Comparison of ENCODE assay signal across 8 mouse cellular contexts in the genomic region with DNA sequence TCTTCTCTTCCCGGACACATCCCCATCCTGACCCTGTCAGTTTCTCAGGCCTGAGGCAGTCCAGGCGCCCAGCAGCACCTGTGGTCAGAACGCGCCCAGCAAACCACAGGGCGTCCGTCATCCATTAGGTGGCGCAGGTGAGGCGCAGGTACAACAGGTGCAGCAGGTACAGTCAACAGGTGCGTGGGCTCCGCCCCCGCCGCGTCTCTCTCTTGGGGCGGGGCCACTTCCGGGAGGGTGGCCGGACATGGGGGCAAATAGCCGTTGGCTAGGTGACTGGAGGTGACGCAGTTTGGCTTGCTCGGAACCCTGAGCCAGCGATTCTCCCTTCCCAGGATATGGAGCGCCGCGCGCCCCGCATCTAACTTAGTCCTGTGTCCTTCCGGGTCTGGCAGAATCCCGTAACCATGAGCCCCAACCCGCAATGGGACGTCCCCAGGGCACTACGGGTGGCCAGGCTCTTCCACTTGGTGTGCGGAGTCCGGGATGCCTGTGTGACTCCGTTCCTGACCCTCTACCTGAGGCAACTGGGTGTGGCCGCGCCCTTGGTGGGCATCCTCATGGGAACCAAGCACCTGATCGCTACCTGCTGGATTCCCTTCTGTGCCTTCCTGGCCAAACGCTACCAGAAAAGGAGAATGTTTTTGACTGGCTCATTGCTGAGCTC. TPM values are rescaled to one million over a fixed set of nuclear protein-coding genes. Genes with fewer than 3 reads are reported as not detected.
DNase-seq lines count a peak whose midpoint lies in the region; ATAC-seq and TF ChIP-seq lines count a peak whose summit lies in the region.

A gene (plus strand): TSS at position 269 of the 667 bp plus-strand sequence.

- peaks cover 4% of the 10 kb centered on the region; the same call in 1 of the 2 replicates for H3K27me3 ChIP-seq in hindbrain, embryonic 11.5 days (ENCODE audit: control insufficient read depth, insufficient read depth, low read length)
- H3K27me3 ChIP-seq in limb, embryonic 13.5 days = peaks cover 27% of the 10 kb centered on the region
- H3K27me3 ChIP-seq in neural tube, embryonic 13.5 days = peaks cover 20% of the 10 kb centered on the region

- no peak within 1 kb of the TSS for H3K27ac ChIP-seq in layer of hippocampus, adult 2 months
- H3K27ac ChIP-seq in hindbrain, embryonic 11.5 days (ENCODE audit: low read depth, low read length) = no peak within 1 kb of the TSS
- H3K27ac ChIP-seq in limb, embryonic 13.5 days = no peak within 1 kb of the TSS
- no peak within 1 kb of the TSS for H3K27ac ChIP-seq in neural tube, embryonic 13.5 days (replicated peaks)

- H3K9ac ChIP-seq in hindbrain, embryonic 11.5 days (ENCODE audit: low read depth, low read length) = no peak within 1 kb of the TSS
- no peak within 1 kb of the TSS for H3K9ac ChIP-seq in limb, embryonic 13.5 days
- no peak within 1 kb of the TSS for H3K9ac ChIP-seq in neural tube, embryonic 13.5 days

- no peak for ATAC-seq in hindbrain, embryonic 11.5 days (ENCODE audit: low FRiP score)
- no peak for ATAC-seq in limb, embryonic 13.5 days (ENCODE audit: low FRiP score, low read depth)
- ATAC-seq in neural tube, embryonic 13.5 days (ENCODE audit: low read depth) = no peak
- no peak for ATAC-seq in megakaryocyte-erythroid progenitor cell, adult 5-6 weeks (replicated peaks; ENCODE audit: low FRiP score, low TSS enrichment, poor library complexity, severe bottlenecking)

- H3K4me2 ChIP-seq in hindbrain, embryonic 11.5 days (replicated peaks; ENCODE audit: low read depth, low read length) = peak within 1 kb of the TSS; percentile 6; the same call in 1 of the 2 replicates
- peak within 1 kb of the TSS; percentile 48 for H3K4me2 ChIP-seq in limb, embryonic 13.5 days (replicated peaks)
- H3K4me2 ChIP-seq in neural tube, embryonic 13.5 days = peak within 1 kb of the TSS; percentile 46

- intact Hi-C loops in left cerebral cortex, postnatal 25 days (cut with DNase I) = no loop called here

- H3K9me3 ChIP-seq in hindbrain, embryonic 11.5 days (ENCODE audit: control insufficient read depth, low read length) = no peaks in the 10 kb centered on the region
- no peaks in the 10 kb centered on the region for H3K9me3 ChIP-seq in limb, embryonic 13.5 days
- H3K9me3 ChIP-seq in neural tube, embryonic 13.5 days = no peaks in the 10 kb centered on the region

- DNase-seq in layer of hippocampus, adult 2 months (ENCODE audit: low spot score in 2 of 2) = no peak
- no peak for DNase-seq in layer of hippocampus, postnatal 14 days (ENCODE audit: low spot score in 2 of 2)
- no peak for DNase-seq in hindbrain, embryonic 11.5 days (ENCODE audit: low spot score)
- no peak for DNase-seq in left cerebral cortex, adult 11 months (ENCODE audit: low spot score)
- DNase-seq in left cerebral cortex, postnatal 25 days (ENCODE audit: low spot score in 2 of 2) = no peak

- H3K36me3 ChIP-seq in hindbrain, embryonic 11.5 days (ENCODE audit: control insufficient read depth, insufficient read depth, low read length) = no peaks in the 10 kb centered on the region
- no peaks in the 10 kb centered on the region for H3K36me3 ChIP-seq in limb, embryonic 13.5 days
- H3K36me3 ChIP-seq in neural tube, embryonic 13.5 days = no peaks in the 10 kb centered on the region

- no peak within 1 kb of the TSS for H3K4me3 ChIP-seq in layer of hippocampus, adult 2 months
- H3K4me3 ChIP-seq in hindbrain, embryonic 11.5 days (ENCODE audit: low read depth, low read length) = no peak within 1 kb of the TSS
- peak within 1 kb of the TSS; percentile 19 for H3K4me3 ChIP-seq in limb, embryonic 13.5 days
- peak within 1 kb of the TSS; percentile 11; the same call in 1 of the 2 replicates for H3K4me3 ChIP-seq in neural tube, embryonic 13.5 days

- 8% methylated on average over 37 of the region's 37 CpGs for WGBS in hindbrain, embryonic 11.5 days
- WGBS in limb, embryonic 13.5 days = 7% methylated on average over 37 of the region's 37 CpGs
- 10% methylated on average over 37 of the region's 37 CpGs for WGBS in neural tube, embryonic 13.5 days

- TF ChIP-seq CTCF in layer of hippocampus, adult 2 months (conservative IDR thresholded peaks at IDR 0.05) = peak; percentile 47

- no peaks in the 10 kb centered on the region for H3K4me1 ChIP-seq in hindbrain, embryonic 11.5 days (replicated peaks; ENCODE audit: control insufficient read depth, insufficient read depth, low read length)
- peaks cover 7% of the 10 kb centered on the region for H3K4me1 ChIP-seq in limb, embryonic 13.5 days
- H3K4me1 ChIP-seq in neural tube, embryonic 13.5 days (replicated peaks) = peaks cover 9% of the 10 kb centered on the region

RNA-seq across cellular contexts. Expression of the gene that starts here (rescaled TPM):
- under 1 TPM in 1 of 2 experiments, not detected in 1; 0.23 TPM for total RNA-seq in layer of hippocampus, adult 2 months (2021)
- total RNA-seq in layer of hippocampus, postnatal 14 days (2021) = under 1 TPM in 1 of 2 experiments, not detected in 1; 0.16 TPM
- 0.10 TPM in 1 of 2 replicates, not detected in the other for polyA plus RNA-seq in hindbrain, embryonic 11.5 days (2014; fragmentation: Nextera tagmentation; extraction: Ambion mirVana)
- polyA plus RNA-seq in limb, embryonic 13.5 days (2015; fragmentation: Nextera tagmentation; extraction: Ambion mirVana) = 0.11 and 0.18 TPM in 2 replicates
- not detected in 2 replicates for polyA plus RNA-seq in neural tube, embryonic 13.5 days (2015; fragmentation: Nextera tagmentation; extraction: Ambion mirVana)
- total RNA-seq in left cerebral cortex, postnatal 25 days (2021) = not detected
- not detected in 2 replicates for total RNA-seq in megakaryocyte-erythroid progenitor cell, adult 5-6 weeks (2014; fragmentation: Nextera tagmentation)
- not detected in 2 replicates for total RNA-seq in megakaryocyte-erythroid progenitor cell, adult 5-6 weeks (2017)

Comparison
In these comparisons a context has a peak if more than half of its experiments do, and no peak if none do; other contexts are left out.
1. H3K4me3 ChIP-seq: peak in limb, embryonic 13.5 days (single experiment) and neural tube, embryonic 13.5 days (single experiment); none in layer of hippocampus, adult 2 months (single experiment) and hindbrain, embryonic 11.5 days (single experiment).
2. Peak in every context shown above with its lines, with median percentiles within 50 percentile points of each other: H3K4me2 ChIP-seq.